Mouse (Mus musculus): ENCODE data around the gene Nek5. TPM values are rescaled to one million over a fixed set of nuclear protein-coding genes. Genes with fewer than 3 reads are reported as not detected.

Nek5 gene
- not detected for total RNA-seq (2018; cell fraction: chromatin; rRNA removed)
- not detected for total RNA-seq (2018; cell fraction: cytosol; rRNA removed)
- total RNA-seq (2018; cell fraction: nucleus; rRNA removed), result not detected
- polyA plus RNA-seq (2018), result not detected in 3 replicates

GRCm38 (mm10) chr8:22124220-22125152 is at the start of gene Nek5:
Gene Nek5, minus strand, starts transcription at chr8:22125053.
- H3K4me3 ChIP-seq (ENCODE audit: inconsistent target), result peak within 1 kb of the TSS; percentile 23; the same call in 1 of the 2 replicates
- H3K36me3 ChIP-seq (ENCODE audit: inconsistent target), result no peaks in the 10 kb centered on the region
- 1% methylated on average over 28 of the region's 29 CpGs for WGBS (ENCODE audit: missing documents)
- H3K79me2 ChIP-seq (ENCODE audit: inconsistent target), result no peaks in the 10 kb centered on the region
- H3K27ac ChIP-seq, result no peak within 1 kb of the TSS

- H3K4me3 ChIP-seq (ENCODE audit: inconsistent target), result no peak overlapping the region
- no peak overlapping the region for H3K27ac ChIP-seq
- H3K36me3 ChIP-seq (ENCODE audit: inconsistent target), result no peaks in the 10 kb centered on the region
- WGBS (ENCODE audit: missing documents), result 98% methylated on average over 5 of the region's 5 CpGs
- no peaks in the 10 kb centered on the region for H3K79me2 ChIP-seq (ENCODE audit: inconsistent target)
Measured at GRCm38 (mm10) chr8:22169167-22169566, 44.3 kb upstream of the Nek5 start.

- H3K79me2 ChIP-seq (ENCODE audit: inconsistent target), result no peaks in the 10 kb centered on the region
- under 1% methylated on average over 31 of the region's 43 CpGs for WGBS (ENCODE audit: missing documents)
- no peak within 1 kb of the TSS for H3K27ac ChIP-seq
- no peaks in the 10 kb centered on the region for H3K36me3 ChIP-seq (ENCODE audit: inconsistent target)
- peak within 1 kb of the TSS; percentile 38 for H3K4me3 ChIP-seq (ENCODE audit: inconsistent target)
Measured at GRCm38 (mm10) chr8:22166080-22166603, 41.3 kb upstream of the Nek5 start, which contains the start of gene Nek3. Gene Nek3, minus strand, starts transcription at chr8:22166435.

GRCm38 (mm10) chr8:22165251-22166079 is 40.6 kb upstream of the Nek5 start:
- 55% methylated on average over 10 of the region's 10 CpGs for WGBS (ENCODE audit: missing documents)
- no peak overlapping the region for H3K27ac ChIP-seq
- no peaks in the 10 kb centered on the region for H3K36me3 ChIP-seq (ENCODE audit: inconsistent target)
- no peaks in the 10 kb centered on the region for H3K79me2 ChIP-seq (ENCODE audit: inconsistent target)
- H3K4me3 ChIP-seq (ENCODE audit: inconsistent target), result peak overlapping the region; percentile 38

GRCm38 (mm10) chr8:22164431-22164830 is 39.6 kb upstream of the Nek5 start:
- no peak overlapping the region for H3K4me3 ChIP-seq (ENCODE audit: inconsistent target)
- no peak overlapping the region for H3K27ac ChIP-seq
- H3K79me2 ChIP-seq (ENCODE audit: inconsistent target), result no peaks in the 10 kb centered on the region
- WGBS (ENCODE audit: missing documents), result 96% methylated on average over 10 of the region's 10 CpGs
- no peaks in the 10 kb centered on the region for H3K36me3 ChIP-seq (ENCODE audit: inconsistent target)

- H3K79me2 ChIP-seq (ENCODE audit: inconsistent target), result no peaks in the 10 kb centered on the region
- WGBS (ENCODE audit: missing documents), result 93% methylated on average over 8 of the region's 8 CpGs
- H3K27ac ChIP-seq, result no peak overlapping the region
- no peak overlapping the region for H3K4me3 ChIP-seq (ENCODE audit: inconsistent target)
- no peaks in the 10 kb centered on the region for H3K36me3 ChIP-seq (ENCODE audit: inconsistent target)
Measured at GRCm38 (mm10) chr8:22162206-22162605, 37.4 kb upstream of the Nek5 start.

- Histone ChIP-seq H3K36me3 (ENCODE audit: inconsistent target) (no peaks in the 10 kb centered on the region), H3K27ac (no peak overlapping the region), H3K79me2 (ENCODE audit: inconsistent target) (no peaks in the 10 kb centered on the region), H3K4me3 (ENCODE audit: inconsistent target) (no peak overlapping the region)
- 98% methylated on average over 3 of the region's 3 CpGs for WGBS (ENCODE audit: missing documents)
Measured at GRCm38 (mm10) chr8:22150345-22150663, 25.5 kb upstream of the Nek5 start.

- Histone ChIP-seq H3K4me3 (ENCODE audit: inconsistent target) (no peak overlapping the region), H3K36me3 (ENCODE audit: inconsistent target) (no peaks in the 10 kb centered on the region), H3K27ac (no peak overlapping the region), H3K79me2 (ENCODE audit: inconsistent target) (no peaks in the 10 kb centered on the region)
- 93% methylated on average over 11 of the region's 11 CpGs for WGBS (ENCODE audit: missing documents)
Measured at GRCm38 (mm10) chr8:22149643-22150344, 24.9 kb upstream of the Nek5 start.

- no peak overlapping the region for H3K4me3 ChIP-seq (ENCODE audit: inconsistent target)
- no peak overlapping the region for H3K27ac ChIP-seq
- no peaks in the 10 kb centered on the region for H3K79me2 ChIP-seq (ENCODE audit: inconsistent target)
- 97% methylated on average over 7 of the region's 7 CpGs for WGBS (ENCODE audit: missing documents)
- H3K36me3 ChIP-seq (ENCODE audit: inconsistent target), result no peaks in the 10 kb centered on the region
Measured at GRCm38 (mm10) chr8:22148367-22148740, 23.5 kb upstream of the Nek5 start.

GRCm38 (mm10) chr8:22147706-22148366 is 23.0 kb upstream of the Nek5 start:
- WGBS (ENCODE audit: missing documents), result 79% methylated on average over 9 of the region's 9 CpGs

GRCm38 (mm10) chr8:22145831-22146230 is 21.0 kb upstream of the Nek5 start:
- H3K79me2 ChIP-seq (ENCODE audit: inconsistent target), result no peaks in the 10 kb centered on the region
- H3K27ac ChIP-seq, result no peak overlapping the region
- H3K4me3 ChIP-seq (ENCODE audit: inconsistent target), result no peak overlapping the region
- no peaks in the 10 kb centered on the region for H3K36me3 ChIP-seq (ENCODE audit: inconsistent target)
- 97% methylated on average over 6 of the region's 6 CpGs for WGBS (ENCODE audit: missing documents)

More at GRCm38 (mm10) chr8:22147706-22148366, 23.0 kb upstream of the Nek5 start:
- no peaks in the 10 kb centered on the region for H3K36me3 ChIP-seq (ENCODE audit: inconsistent target)
- no peak overlapping the region for H3K4me3 ChIP-seq (ENCODE audit: inconsistent target)
- H3K79me2 ChIP-seq (ENCODE audit: inconsistent target), result no peaks in the 10 kb centered on the region
- H3K27ac ChIP-seq, result no peak overlapping the region

- Histone ChIP-seq H3K79me2 (ENCODE audit: inconsistent target) (no peaks in the 10 kb centered on the region), H3K4me3 (ENCODE audit: inconsistent target) (no peak overlapping the region), H3K36me3 (ENCODE audit: inconsistent target) (no peaks in the 10 kb centered on the region), H3K27ac (no peak overlapping the region)
- 91% methylated on average over 1 of the region's 1 CpGs for WGBS (ENCODE audit: missing documents)
Measured at GRCm38 (mm10) chr8:22143764-22144491, 19.1 kb upstream of the Nek5 start.

GRCm38 (mm10) chr8:22142592-22142991 is 17.7 kb upstream of the Nek5 start:
- no peak overlapping the region for H3K27ac ChIP-seq
- no peaks in the 10 kb centered on the region for H3K36me3 ChIP-seq (ENCODE audit: inconsistent target)
- no peak overlapping the region for H3K4me3 ChIP-seq (ENCODE audit: inconsistent target)
- 92% methylated on average over 4 of the region's 4 CpGs for WGBS (ENCODE audit: missing documents)
- H3K79me2 ChIP-seq (ENCODE audit: inconsistent target), result no peaks in the 10 kb centered on the region

Data from macrophage (primary cell).